In genomic region chr14:102982627-102983540, GRCm38 (mm10) we compare ENCODE assay signal across 8 mouse cellular contexts. TPM values are rescaled to one million over a fixed set of nuclear protein-coding genes. Genes with fewer than 3 reads are reported as not detected.
DNase-seq lines count a peak whose midpoint lies in the region; ATAC-seq and TF ChIP-seq lines count a peak whose summit lies in the region.

Gene Kctd12, minus strand, starts transcription at chr14:102982637.

- peak within 1 kb of the TSS; percentile 82 for H3K4me3 ChIP-seq in ES-Bruce4 (ENCODE audit: low read depth, low read length)
- peak within 1 kb of the TSS; percentile 85 for H3K4me3 ChIP-seq in cerebellum, adult 2 months (replicated peaks; ENCODE audit: insufficient read depth, low read depth, low read length)
- peak within 1 kb of the TSS; percentile 80 for H3K4me3 ChIP-seq in forebrain, embryonic 16.5 days (replicated peaks; ENCODE audit: low read length)
- H3K4me3 ChIP-seq in liver, postnatal 0 days (ENCODE audit: low read depth, low read length), result peak within 1 kb of the TSS; percentile 58
- H3K4me3 ChIP-seq in neural tube, embryonic 12.5 days, result peak within 1 kb of the TSS; percentile 71
- H3K4me3 ChIP-seq in stomach, postnatal 0 days (ENCODE audit: low read depth, low read length), result peak within 1 kb of the TSS; percentile 71

- H3K4me1 ChIP-seq in ES-Bruce4 (ENCODE audit: control insufficient read depth, insufficient read depth, low read length), result no peaks in the 10 kb centered on the region
- H3K4me1 ChIP-seq in cerebellum, adult 2 months (ENCODE audit: control insufficient read depth, insufficient read depth, low read length), result peaks cover 3% of the 10 kb centered on the region; the same call in 1 of the 2 replicates
- H3K4me1 ChIP-seq in forebrain, embryonic 16.5 days (replicated peaks; ENCODE audit: control insufficient read depth, insufficient read depth, low read length), result peaks cover 9% of the 10 kb centered on the region
- H3K4me1 ChIP-seq in liver, postnatal 0 days (ENCODE audit: insufficient read depth), result peaks cover 7% of the 10 kb centered on the region
- peaks cover 13% of the 10 kb centered on the region for H3K4me1 ChIP-seq in neural tube, embryonic 12.5 days
- 0 out of 2 replicates have a peak, but pooled peaks cover 2% of the 10 kb centered on the region for H3K4me1 ChIP-seq in stomach, postnatal 0 days (replicated peaks; ENCODE audit: control insufficient read depth, insufficient read depth)

- intact Hi-C loops in heart, postnatal 14 days (cut with DNase I), result loop anchor here (2.0 to 10.0 kb wide), 5 partner anchors 76 to 798 kb away; no protein-coding TSS in a partner anchor

- no peaks in the 10 kb centered on the region for H3K9me3 ChIP-seq in ES-Bruce4 (replicated peaks; ENCODE audit: control insufficient read depth, insufficient read depth, low read length, poor library complexity, severe bottlenecking)
- H3K9me3 ChIP-seq in forebrain, embryonic 16.5 days (ENCODE audit: control insufficient read depth, low read length), result no peaks in the 10 kb centered on the region
- H3K9me3 ChIP-seq in liver, postnatal 0 days (ENCODE audit: low read length), result no peaks in the 10 kb centered on the region
- H3K9me3 ChIP-seq in neural tube, embryonic 12.5 days, result no peaks in the 10 kb centered on the region
- H3K9me3 ChIP-seq in stomach, postnatal 0 days (ENCODE audit: control insufficient read depth, low read length), result no peaks in the 10 kb centered on the region

- WGBS in cerebellum, adult 2 months, result 3% methylated on average over 62 of the region's 66 CpGs
- 2% methylated on average over 37 of the region's 66 CpGs for WGBS in forebrain, embryonic 16.5 days
- under 1% methylated on average over 56 of the region's 66 CpGs for WGBS in liver, postnatal 0 days (ENCODE audit: insufficient replicate concordance)
- 2% methylated on average over 63 of the region's 66 CpGs for WGBS in neural tube, embryonic 12.5 days
- WGBS in stomach, postnatal 0 days, result 2% methylated on average over 50 of the region's 66 CpGs

- no peak for TF ChIP-seq EP300 in ES-Bruce4 (IDR thresholded peaks at IDR 0.05; ENCODE audit: insufficient read depth, low read depth, low read length)
- no peak; the same call in 1 of the 2 replicates for TF ChIP-seq EP300 in liver, postnatal 0 days (IDR thresholded peaks at IDR 0.05; ENCODE audit: low read depth)
- peak; percentile 44 for TF ChIP-seq EP300 in stomach, postnatal 0 days (optimal IDR thresholded peaks at IDR 0.05)

- ATAC-seq in forebrain, embryonic 16.5 days, result peak; percentile 89
- peak; percentile 85 for ATAC-seq in liver, postnatal 0 days
- ATAC-seq in neural tube, embryonic 12.5 days (ENCODE audit: low FRiP score, low read depth), result peak; percentile 92
- ATAC-seq in stomach, postnatal 0 days (ENCODE audit: low FRiP score, low TSS enrichment), result peak; percentile 95

- TF ChIP-seq CTCF in ES-Bruce4 (IDR thresholded peaks at IDR 0.05; ENCODE audit: low read depth, low read length), result peak; percentile 15
- TF ChIP-seq CTCF in cerebellum, adult 2 months (IDR thresholded peaks at IDR 0.05; ENCODE audit: borderline replicate concordance, insufficient read depth, low read depth, low read length), result peak; percentile 48; the same call in 1 of the 2 replicates
- TF ChIP-seq CTCF in liver, postnatal 0 days (IDR thresholded peaks at IDR 0.05; ENCODE audit: low read depth), result peak; percentile 50; the same call in 1 of the 2 replicates
- peak; percentile 71 for TF ChIP-seq CTCF in stomach, postnatal 0 days (IDR thresholded peaks at IDR 0.05; ENCODE audit: low read depth)

- DNase-seq in cerebellum, adult 2 months, result peak; percentile 85 to 87
- peak; percentile 87 to 92 for DNase-seq in heart, postnatal 14 days
- peak; percentile 86 to 93 for DNase-seq in kidney, postnatal 4 days
- DNase-seq in liver, postnatal 0 days, result peak; percentile 89
- DNase-seq in stomach, postnatal 0 days (ENCODE audit: low spot score), result peak; percentile 89

- peak within 1 kb of the TSS; percentile 95 for H3K4me2 ChIP-seq in forebrain, embryonic 16.5 days (ENCODE audit: low read length)
- peak within 1 kb of the TSS; percentile 77 for H3K4me2 ChIP-seq in liver, postnatal 0 days (ENCODE audit: low read depth, low read length)
- peak within 1 kb of the TSS; percentile 97 for H3K4me2 ChIP-seq in neural tube, embryonic 12.5 days (replicated peaks)
- H3K4me2 ChIP-seq in stomach, postnatal 0 days (replicated peaks; ENCODE audit: low read depth), result peak within 1 kb of the TSS; percentile 97

- no peaks in the 10 kb centered on the region for H3K36me3 ChIP-seq in ES-Bruce4 (ENCODE audit: control insufficient read depth, insufficient read depth, low read length, poor library complexity, severe bottlenecking)
- H3K36me3 ChIP-seq in forebrain, embryonic 16.5 days (ENCODE audit: control insufficient read depth, insufficient read depth), result no peaks in the 10 kb centered on the region
- H3K36me3 ChIP-seq in liver, postnatal 0 days (replicated peaks; ENCODE audit: insufficient read depth, low read length), result no peaks in the 10 kb centered on the region
- no peaks in the 10 kb centered on the region for H3K36me3 ChIP-seq in neural tube, embryonic 12.5 days
- no peaks in the 10 kb centered on the region for H3K36me3 ChIP-seq in stomach, postnatal 0 days (ENCODE audit: control insufficient read depth, insufficient read depth, low read length)

- no peak for TF ChIP-seq POLR2A in ES-Bruce4 (IDR thresholded peaks at IDR 0.05; ENCODE audit: insufficient read depth, low read length)
- no peak for TF ChIP-seq POLR2A in cerebellum, adult 2 months (IDR thresholded peaks at IDR 0.05; ENCODE audit: borderline replicate concordance, insufficient read depth, low read length)

- no peak within 1 kb of the TSS for H3K27ac ChIP-seq in ES-Bruce4 (ENCODE audit: insufficient read depth, low read length)
- peak within 1 kb of the TSS; percentile 94 for H3K27ac ChIP-seq in cerebellum, adult 2 months (ENCODE audit: insufficient read depth, low read length)
- H3K27ac ChIP-seq in forebrain, embryonic 16.5 days (ENCODE audit: low read length), result peak within 1 kb of the TSS; percentile 75
- H3K27ac ChIP-seq in liver, postnatal 0 days (ENCODE audit: low read depth), result peak within 1 kb of the TSS; percentile 93
- H3K27ac ChIP-seq in neural tube, embryonic 12.5 days, result peak within 1 kb of the TSS; percentile 2; the same call in 1 of the 2 replicates
- peak within 1 kb of the TSS; percentile 94 for H3K27ac ChIP-seq in stomach, postnatal 0 days (replicated peaks)

- H3K9ac ChIP-seq in ES-Bruce4 (ENCODE audit: low read depth, poor library complexity, severe bottlenecking), result peak within 1 kb of the TSS; percentile 71
- peak within 1 kb of the TSS; percentile 79 for H3K9ac ChIP-seq in forebrain, embryonic 16.5 days (replicated peaks; ENCODE audit: low read depth, low read length)
- H3K9ac ChIP-seq in liver, postnatal 0 days (replicated peaks), result peak within 1 kb of the TSS; percentile 67
- H3K9ac ChIP-seq in neural tube, embryonic 12.5 days, result peak within 1 kb of the TSS; percentile 76
- peak within 1 kb of the TSS; percentile 78 for H3K9ac ChIP-seq in stomach, postnatal 0 days (ENCODE audit: low read length)

- peaks cover 6% of the 10 kb centered on the region for H3K27me3 ChIP-seq in ES-Bruce4 (ENCODE audit: control insufficient read depth, insufficient read depth, low read length, poor library complexity, severe bottlenecking)
- H3K27me3 ChIP-seq in cerebellum, adult 2 months (ENCODE audit: control insufficient read depth, insufficient read depth, low read length), result no peaks in the 10 kb centered on the region
- no peaks in the 10 kb centered on the region; the same call in 1 of the 2 replicates for H3K27me3 ChIP-seq in forebrain, embryonic 16.5 days (replicated peaks; ENCODE audit: control insufficient read depth, insufficient read depth, low read length)
- peaks cover 11% of the 10 kb centered on the region for H3K27me3 ChIP-seq in liver, postnatal 0 days (ENCODE audit: insufficient read depth, low read length)
- peaks cover 9% of the 10 kb centered on the region; the same call in 1 of the 2 replicates for H3K27me3 ChIP-seq in neural tube, embryonic 12.5 days (replicated peaks)
- no peaks in the 10 kb centered on the region for H3K27me3 ChIP-seq in stomach, postnatal 0 days (ENCODE audit: control insufficient read depth, insufficient read depth, low read length)

RNA-seq across cellular contexts. Expression of gene Kctd12, which starts in this region (rescaled TPM):
- polyA plus RNA-seq in ES-Bruce4 (2011; ENCODE audit: insufficient read depth, insufficient read length, low read depth, missing spikeins), result 1.7 and 2.2 TPM in 2 replicates
- 45.8 and 49.4 TPM in 2 replicates for polyA plus RNA-seq in cerebellum, adult 2 months (2012; rRNA removed)
- polyA plus RNA-seq in forebrain, embryonic 16.5 days (2015; fragmentation: Nextera tagmentation; extraction: Ambion mirVana), result 17.5 and 24.9 TPM in 2 replicates
- 10 to 100 TPM; 29.7 to 29.8 TPM for total RNA-seq in heart, postnatal 14 days (2021)
- 2.6 and 3.4 TPM in 2 replicates for polyA plus RNA-seq in liver, postnatal 0 days (2015; fragmentation: Nextera tagmentation; extraction: Ambion mirVana)
- polyA plus RNA-seq in neural tube, embryonic 12.5 days (2016; fragmentation: Nextera tagmentation; extraction: Ambion mirVana), result 10.6 and 13.0 TPM in 2 replicates
- polyA plus RNA-seq in stomach, postnatal 0 days (2015; fragmentation: Nextera tagmentation; extraction: Ambion mirVana), result 6.1 and 8.1 TPM in 2 replicates

Comparison
In these comparisons a context has a peak if more than half of its experiments do, and no peak if none do; other contexts are left out.
1. CTCF ChIP-seq: peak in every context shown above with its lines; median percentile 71 in stomach, postnatal 0 days; 50 in liver, postnatal 0 days; 48 in cerebellum, adult 2 months; 15 in ES-Bruce4.